Mouse (Mus musculus): ENCODE data around the gene Lrrc8b. TPM values are rescaled to one million over a fixed set of nuclear protein-coding genes. Genes with fewer than 3 reads are reported as not detected.

Gene Lrrc8b
- 11.8 and 14.8 TPM in 2 replicates for polyA plus RNA-seq (2016; fragmentation: Nextera tagmentation; extraction: Ambion mirVana)

DNA sequence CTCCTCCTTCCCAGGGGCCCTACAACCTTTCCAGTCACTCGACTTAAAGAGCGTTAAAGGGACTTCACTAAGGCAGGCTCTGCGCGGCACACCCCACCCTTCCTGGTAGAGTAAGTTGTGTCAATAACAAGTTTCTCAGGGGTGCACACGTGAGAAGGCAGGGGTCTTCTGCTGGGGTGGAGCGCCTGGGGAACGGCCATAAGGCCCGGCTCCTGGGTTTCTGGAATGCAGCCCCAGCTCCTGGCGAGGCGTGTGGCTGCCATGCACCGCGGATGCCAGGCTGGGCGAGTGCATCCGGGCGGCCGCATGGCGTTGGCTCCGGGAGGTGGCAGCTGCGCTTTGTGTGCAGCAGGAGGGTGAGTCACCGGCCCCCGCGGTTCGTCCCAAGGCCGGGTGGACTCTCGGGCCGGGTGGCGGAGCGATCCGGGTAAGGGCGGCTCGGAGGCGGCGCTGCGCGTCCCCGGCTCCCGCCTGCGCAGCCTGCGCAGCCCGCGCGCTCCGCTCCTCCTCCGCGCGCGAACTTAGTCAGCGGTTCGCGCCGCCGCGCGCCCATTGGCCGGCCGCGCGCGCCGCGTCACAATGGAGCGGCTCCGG is at the start of gene Lrrc8b:
Gene Lrrc8b, plus strand, starts transcription at position 578 of the 594 bp plus-strand sequence.
- ATAC-seq (ENCODE audit: low FRiP score, low read depth): peak; percentile 96
- under 1% methylated on average over 51 of the region's 63 CpGs for WGBS
- peak within 1 kb of the TSS; percentile 90 for H3K9ac ChIP-seq

DNA sequence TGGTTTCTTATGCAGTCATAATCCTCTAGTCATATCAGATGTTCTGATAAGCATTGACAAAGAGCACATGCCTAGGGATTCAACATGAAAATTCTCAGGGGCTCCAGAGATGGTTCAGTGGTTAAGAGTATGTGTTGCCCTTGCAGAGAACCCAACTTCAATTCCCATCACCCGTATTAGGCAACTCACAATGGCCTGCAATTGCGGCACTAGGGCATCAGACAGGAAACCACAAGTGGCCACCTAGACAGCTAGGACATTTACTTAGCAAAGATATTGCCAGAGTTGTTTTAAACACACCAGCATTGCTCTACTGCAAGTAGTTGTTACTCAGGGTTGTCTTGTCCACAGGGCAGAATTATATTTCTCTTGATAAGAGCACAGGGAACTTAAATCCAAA is 34.1 kb upstream of the Lrrc8b start:
- ATAC-seq (ENCODE audit: low FRiP score, low read depth): no peak
- no peak overlapping the region for H3K4me2 ChIP-seq (replicated peaks)
- no peaks in the 10 kb centered on the region for H3K4me1 ChIP-seq
- no peak overlapping the region for H3K4me3 ChIP-seq
- 84% methylated on average over 2 of the region's 2 CpGs for WGBS
- no peak overlapping the region for H3K27ac ChIP-seq
- no peak overlapping the region for H3K9ac ChIP-seq
- H3K9me3 ChIP-seq: no peaks in the 10 kb centered on the region
- no peaks in the 10 kb centered on the region for H3K27me3 ChIP-seq (replicated peaks)
- no peaks in the 10 kb centered on the region for H3K36me3 ChIP-seq

More for the DNA sequence above, at the start of gene Lrrc8b:
- no peaks in the 10 kb centered on the region; the same call in 1 of the 2 replicates for H3K9me3 ChIP-seq
- H3K27me3 ChIP-seq (replicated peaks): no peaks in the 10 kb centered on the region
- H3K4me1 ChIP-seq: peaks cover 4% of the 10 kb centered on the region; the same call in 1 of the 2 replicates
- no peaks in the 10 kb centered on the region for H3K36me3 ChIP-seq
- H3K27ac ChIP-seq: peak within 1 kb of the TSS; percentile 75
- H3K4me3 ChIP-seq: peak within 1 kb of the TSS; percentile 84
- peak within 1 kb of the TSS; percentile 96 for H3K4me2 ChIP-seq (replicated peaks)

DNA sequence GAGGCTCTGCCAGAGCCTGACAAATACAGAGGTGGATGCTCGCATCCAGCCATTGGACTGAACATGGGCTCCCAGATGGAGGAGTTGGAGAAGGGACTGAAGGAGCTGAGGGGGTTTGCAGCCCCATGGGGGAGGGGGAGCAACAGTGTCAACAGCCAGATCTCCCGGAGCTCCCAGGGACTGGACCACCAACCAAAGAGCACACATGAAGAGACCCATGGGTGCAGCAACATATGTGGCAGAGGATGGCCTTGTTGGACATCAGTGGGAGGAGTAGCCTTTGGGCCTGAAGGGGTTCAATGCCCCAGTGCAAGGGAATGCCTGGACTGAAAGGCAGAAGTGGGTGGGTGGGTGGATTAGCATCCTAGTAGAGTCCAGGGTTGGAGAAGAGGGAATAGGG is 25.2 kb upstream of the Lrrc8b start:
- 88% methylated on average over 2 of the region's 2 CpGs for WGBS
- no peaks in the 10 kb centered on the region for H3K36me3 ChIP-seq
- H3K4me2 ChIP-seq (replicated peaks): no peak overlapping the region
- no peak overlapping the region for H3K4me3 ChIP-seq
- H3K9ac ChIP-seq: no peak overlapping the region
- H3K9me3 ChIP-seq: 0 out of 2 replicates have a peak, but pooled peaks cover 4% of the 10 kb centered on the region
- H3K4me1 ChIP-seq: no peaks in the 10 kb centered on the region
- ATAC-seq (ENCODE audit: low FRiP score, low read depth): no peak
- H3K27ac ChIP-seq: no peak overlapping the region
- H3K27me3 ChIP-seq (replicated peaks): no peaks in the 10 kb centered on the region

DNA sequence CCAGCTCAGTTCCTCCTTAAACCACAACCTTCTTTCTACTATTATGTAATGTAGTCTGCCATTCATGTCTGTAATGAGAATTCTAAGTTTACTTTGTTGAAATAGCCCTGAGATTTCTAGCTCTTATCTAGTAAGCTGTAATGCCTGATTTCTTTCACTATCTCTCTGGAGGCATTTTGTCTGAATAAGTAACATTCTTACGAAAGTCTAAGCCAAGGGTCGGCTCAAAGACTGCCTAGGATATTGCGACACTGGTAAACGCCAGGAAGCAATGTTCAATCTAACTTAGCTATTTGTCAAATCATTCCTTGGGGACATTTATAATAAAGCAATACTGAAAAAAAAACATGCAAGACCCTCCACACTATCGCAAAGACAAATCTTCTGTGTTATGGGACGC is 21.8 kb upstream of the Lrrc8b start:
- Histone ChIP-seq H3K27ac (no peak overlapping the region), H3K4me3 (no peak overlapping the region), H3K27me3 (replicated peaks) (no peaks in the 10 kb centered on the region), H3K36me3 (no peaks in the 10 kb centered on the region), H3K4me1 (no peaks in the 10 kb centered on the region), H3K9ac (no peak overlapping the region), H3K4me2 (replicated peaks) (no peak overlapping the region), H3K9me3 (0 out of 2 replicates have a peak, but pooled peaks cover 4% of the 10 kb centered on the region)
- ATAC-seq (ENCODE audit: low FRiP score, low read depth): no peak
- WGBS: 96% methylated on average over 6 of the region's 6 CpGs

DNA sequence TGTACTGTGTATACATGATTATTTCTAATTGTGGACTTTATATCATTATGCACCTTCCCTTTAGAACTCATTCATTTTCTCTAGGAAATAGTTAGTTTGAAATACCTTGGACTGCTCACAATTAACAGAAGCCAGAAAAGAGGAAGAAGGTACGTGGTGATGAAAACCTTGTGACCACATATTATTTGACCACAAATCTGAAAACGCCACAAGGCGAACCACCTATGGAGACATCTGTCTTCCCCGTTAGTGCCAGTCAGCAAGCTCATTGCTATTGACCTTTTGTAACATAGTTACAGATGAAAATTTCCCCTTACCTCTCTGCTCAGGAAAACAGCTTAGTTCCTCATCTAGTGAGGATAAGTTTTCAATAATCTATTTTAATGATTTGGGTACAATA is 20.4 kb upstream of the Lrrc8b start:
- H3K27ac ChIP-seq: no peak overlapping the region

DNA sequence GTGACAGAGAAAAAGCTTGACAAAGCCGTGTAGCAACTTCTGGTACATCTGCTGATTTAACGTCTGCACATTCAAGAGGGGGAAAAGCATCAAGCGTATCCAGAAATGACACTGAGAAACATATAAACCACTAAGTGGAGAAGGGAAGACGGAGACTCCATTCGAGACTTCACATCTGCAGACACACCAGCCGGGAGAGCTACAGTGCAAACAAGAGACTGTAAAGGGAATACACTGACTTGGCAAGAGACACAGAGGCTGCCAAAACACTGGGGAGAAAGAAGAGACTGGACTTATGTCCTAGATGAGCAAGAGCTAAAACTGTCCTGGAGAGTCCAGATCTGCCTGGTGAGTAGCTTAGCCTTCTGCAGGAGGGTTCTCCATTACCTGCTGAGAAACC is 16.6 kb upstream of the Lrrc8b start:
- Histone ChIP-seq H3K4me2 (replicated peaks) (no peak overlapping the region), H3K4me3 (no peak overlapping the region), H3K27ac (no peak overlapping the region), H3K4me1 (peaks cover 7% of the 10 kb centered on the region; the same call in 1 of the 2 replicates), H3K9me3 (0 out of 2 replicates have a peak, but pooled peaks cover 2% of the 10 kb centered on the region), H3K9ac (no peak overlapping the region), H3K36me3 (no peaks in the 10 kb centered on the region), H3K27me3 (replicated peaks) (no peaks in the 10 kb centered on the region)
- 87% methylated on average over 6 of the region's 6 CpGs for WGBS
- no peak for ATAC-seq (ENCODE audit: low FRiP score, low read depth)

More for the DNA sequence above, 20.4 kb upstream of the Lrrc8b start:
- ATAC-seq (ENCODE audit: low FRiP score, low read depth): no peak
- Histone ChIP-seq H3K27me3 (replicated peaks) (no peaks in the 10 kb centered on the region), H3K4me1 (peaks cover 3% of the 10 kb centered on the region; the same call in 1 of the 2 replicates), H3K4me2 (replicated peaks) (no peak overlapping the region), H3K9ac (no peak overlapping the region), H3K36me3 (no peaks in the 10 kb centered on the region), H3K4me3 (no peak overlapping the region), H3K9me3 (0 out of 2 replicates have a peak, but pooled peaks cover 4% of the 10 kb centered on the region)
- 91% methylated on average over 4 of the region's 4 CpGs for WGBS

DNA sequence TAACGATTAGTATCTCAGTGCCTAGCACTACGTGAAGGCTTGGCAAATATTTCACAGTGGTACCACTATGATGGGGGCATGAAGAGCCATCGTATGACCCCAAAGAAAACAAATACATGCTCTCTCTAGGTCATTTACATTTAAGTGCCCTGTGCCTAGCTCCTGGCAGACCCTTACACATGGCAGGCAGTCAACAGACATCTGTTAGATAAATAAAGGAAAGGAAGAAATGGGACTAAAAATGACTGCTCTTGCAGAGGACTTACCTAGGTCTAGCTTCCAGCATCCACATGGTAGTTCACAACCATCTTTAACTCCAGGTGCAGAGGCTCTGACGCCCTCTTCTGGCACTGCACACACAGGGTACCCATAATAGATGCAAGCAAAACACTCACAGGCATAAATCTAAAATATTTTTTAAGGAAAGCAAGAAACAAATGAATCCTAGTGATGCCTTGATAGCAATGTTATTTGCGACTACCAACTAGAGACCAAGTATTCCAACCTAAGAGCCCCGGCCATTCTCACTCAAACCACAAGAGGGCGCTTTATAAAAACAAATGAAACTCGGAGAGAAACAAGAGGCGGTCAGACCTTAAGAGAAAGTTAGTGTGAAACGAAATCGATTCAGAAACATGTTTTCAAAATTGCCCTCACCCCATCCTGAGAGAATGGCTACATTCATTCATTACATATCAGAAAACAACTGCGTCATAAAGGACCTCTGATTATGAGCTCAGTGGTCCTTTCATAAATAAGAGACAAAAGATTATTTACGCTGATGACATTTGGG is 15.7 kb upstream of the Lrrc8b start:
- Histone ChIP-seq H3K9me3 (no peaks in the 10 kb centered on the region), H3K27ac (no peak overlapping the region), H3K36me3 (no peaks in the 10 kb centered on the region), H3K27me3 (replicated peaks) (no peaks in the 10 kb centered on the region), H3K4me2 (replicated peaks) (peak overlapping the region; percentile 56), H3K4me3 (no peak overlapping the region), H3K9ac (no peak overlapping the region), H3K4me1 (peaks cover 7% of the 10 kb centered on the region; the same call in 1 of the 2 replicates)
- 25% methylated on average over 13 of the region's 13 CpGs for WGBS
- ATAC-seq (ENCODE audit: low FRiP score, low read depth): peak; percentile 74

DNA sequence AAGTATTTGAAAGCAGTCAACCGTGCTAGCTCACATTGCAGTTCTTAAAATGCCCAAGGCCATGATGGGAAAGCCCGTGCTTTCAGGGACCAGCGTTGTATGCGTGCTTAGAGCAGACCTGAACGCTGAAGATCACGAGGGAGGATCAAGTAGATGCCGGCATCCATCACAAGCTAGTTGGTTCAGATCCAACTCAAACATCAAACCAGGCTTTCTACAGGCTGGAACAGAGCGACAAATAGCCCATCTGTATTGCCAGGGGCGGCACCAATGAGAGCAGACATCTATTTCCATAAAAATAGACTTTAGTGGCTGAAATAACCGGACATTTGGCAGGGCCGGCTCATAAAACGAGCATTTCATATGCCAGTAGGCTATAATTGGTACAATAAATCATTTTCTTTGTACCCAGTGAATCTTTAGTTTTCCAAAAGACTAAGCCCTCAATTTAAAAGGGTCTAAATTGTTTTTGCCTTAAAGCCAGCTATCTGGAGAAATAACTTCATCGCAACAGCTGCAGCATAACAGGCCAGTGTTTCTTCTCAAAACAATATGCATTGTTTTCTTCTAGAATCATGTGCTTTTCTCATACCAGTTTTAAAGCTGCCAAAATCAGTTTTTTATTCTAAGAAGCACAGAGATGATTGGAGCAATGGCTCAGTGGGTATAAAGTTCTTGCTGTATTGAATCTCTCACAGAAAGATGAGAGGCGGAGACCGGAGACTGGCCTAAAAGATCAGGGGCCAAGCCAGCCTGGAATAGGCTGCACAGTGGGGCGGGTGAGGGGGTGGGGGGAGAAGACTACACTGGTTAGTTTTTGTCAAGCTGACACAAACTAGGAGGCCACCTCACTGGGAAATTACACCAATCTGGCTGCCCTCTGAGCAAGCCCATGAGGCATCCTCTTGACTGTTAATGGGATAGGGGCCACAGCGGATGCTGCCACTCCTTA is 14.9 kb upstream of the Lrrc8b start:
- Histone ChIP-seq H3K9ac (no peak overlapping the region), H3K4me3 (no peak overlapping the region), H3K4me1 (peaks cover 7% of the 10 kb centered on the region; the same call in 1 of the 2 replicates), H3K36me3 (no peaks in the 10 kb centered on the region), H3K27me3 (replicated peaks) (no peaks in the 10 kb centered on the region), H3K27ac (peak overlapping the region; percentile 13; the same call in 1 of the 2 replicates), H3K9me3 (no peaks in the 10 kb centered on the region), H3K4me2 (replicated peaks) (peak overlapping the region; percentile 56)
- WGBS: 22% methylated on average over 17 of the region's 17 CpGs
- ATAC-seq (ENCODE audit: low FRiP score, low read depth): peak; percentile 88

DNA sequence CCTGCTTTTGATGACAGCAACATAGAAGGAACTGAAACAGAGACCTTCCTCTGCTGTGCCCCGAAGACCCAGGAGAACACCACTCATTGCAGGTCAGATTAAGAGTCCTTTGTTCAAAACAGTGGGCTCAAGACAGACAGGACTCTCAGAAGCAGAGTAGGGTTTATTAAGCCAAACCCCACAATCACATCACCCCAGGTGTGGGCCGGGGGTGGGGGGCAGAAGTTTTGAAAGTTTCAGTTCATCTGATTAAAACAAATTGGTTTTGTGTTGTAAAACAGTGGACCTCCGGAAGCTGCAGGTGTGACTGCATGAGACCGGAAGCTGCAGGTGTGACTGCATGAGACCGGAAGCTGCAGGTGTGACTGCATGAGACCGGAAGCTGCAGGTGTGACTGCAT is 14.0 kb upstream of the Lrrc8b start:
- Histone ChIP-seq H3K9me3 (no peaks in the 10 kb centered on the region), H3K36me3 (no peaks in the 10 kb centered on the region), H3K27ac (no peak overlapping the region), H3K4me3 (no peak overlapping the region), H3K4me2 (replicated peaks) (no peak overlapping the region), H3K4me1 (peaks cover 7% of the 10 kb centered on the region; the same call in 1 of the 2 replicates), H3K9ac (no peak overlapping the region), H3K27me3 (replicated peaks) (no peaks in the 10 kb centered on the region)
- no peak for ATAC-seq (ENCODE audit: low FRiP score, low read depth)
- WGBS: 91% methylated on average over 6 of the region's 6 CpGs

DNA sequence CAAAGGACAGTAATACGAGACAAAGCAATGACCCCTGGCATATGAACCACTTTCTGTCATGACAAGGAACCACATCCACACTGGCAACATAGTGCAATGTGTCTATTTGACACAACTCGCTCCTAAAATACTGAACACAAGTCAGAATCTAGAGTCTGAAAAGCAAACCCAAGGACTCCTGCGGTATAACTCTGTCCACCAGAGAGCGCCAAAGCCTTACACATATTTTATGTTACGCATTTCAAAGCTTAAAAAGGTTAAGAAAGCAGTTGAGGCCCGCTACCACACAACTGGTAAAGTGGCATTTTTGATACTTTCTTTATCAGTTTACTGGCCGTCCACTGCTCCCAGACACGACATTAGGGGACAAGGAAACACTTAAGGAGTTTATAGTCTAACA is 10.6 kb upstream of the Lrrc8b start:
- no peaks in the 10 kb centered on the region for H3K27me3 ChIP-seq (replicated peaks)
- 0 out of 2 replicates have a peak, but pooled peaks cover 4% of the 10 kb centered on the region for H3K4me1 ChIP-seq
- no peak overlapping the region for H3K27ac ChIP-seq
- no peaks in the 10 kb centered on the region for H3K9me3 ChIP-seq
- no peak overlapping the region for H3K9ac ChIP-seq
- H3K36me3 ChIP-seq: no peaks in the 10 kb centered on the region
- 11% methylated on average over 8 of the region's 8 CpGs for WGBS
- no peak overlapping the region for H3K4me2 ChIP-seq (replicated peaks)
- no peak for ATAC-seq (ENCODE audit: low FRiP score, low read depth)
- no peak overlapping the region for H3K4me3 ChIP-seq

DNA sequence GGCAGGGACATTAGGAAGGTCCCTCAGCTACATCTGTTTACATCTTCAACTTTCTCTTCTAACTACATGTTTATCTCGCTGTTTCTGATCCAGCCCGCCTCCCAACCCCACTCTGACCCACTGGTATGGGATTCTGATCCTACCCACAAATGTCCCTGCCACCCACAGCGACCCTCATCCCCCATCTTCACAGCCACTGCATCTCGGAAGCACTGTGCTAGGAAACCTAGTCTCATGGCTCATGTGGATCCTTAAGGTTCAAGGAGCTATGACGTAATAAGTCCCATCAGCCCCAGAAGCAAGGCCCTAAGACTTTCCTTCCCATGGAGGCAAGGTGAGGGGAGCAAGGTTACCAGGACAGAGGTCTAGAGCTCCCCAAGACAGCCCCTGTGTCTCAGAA is 7.9 kb upstream of the Lrrc8b start:
- ATAC-seq (ENCODE audit: low FRiP score, low read depth): no peak
- no peak overlapping the region for H3K4me3 ChIP-seq
- no peak overlapping the region for H3K4me2 ChIP-seq (replicated peaks)
- no peaks in the 10 kb centered on the region for H3K9me3 ChIP-seq
- no peak overlapping the region for H3K9ac ChIP-seq
- WGBS: 91% methylated on average over 5 of the region's 5 CpGs
- no peaks in the 10 kb centered on the region for H3K27me3 ChIP-seq (replicated peaks)
- H3K36me3 ChIP-seq: no peaks in the 10 kb centered on the region
- no peaks in the 10 kb centered on the region for H3K4me1 ChIP-seq
- H3K27ac ChIP-seq: no peak overlapping the region
